Mouse (Mus musculus) urinary bladder, postnatal 0 days (tissue): ENCODE results near the gene 1700001C19Rik. TPM values are rescaled to one million over a fixed set of nuclear protein-coding genes. Genes with fewer than 3 reads are reported as not detected.

Source experiments
- polyA plus RNA-seq: library from polyadenylated mRNA; unstranded; fragments of >200 nt; fragmentation: Nextera tagmentation; extraction: Ambion mirVana; gene quantifications from 2 replicates; pipeline ENCODE4 v1.2.1, GENCODE M21; 2015

1700001C19Rik gene
- polyA plus RNA-seq: 0.46 and 0.81 TPM in 2 replicates

DNA sequence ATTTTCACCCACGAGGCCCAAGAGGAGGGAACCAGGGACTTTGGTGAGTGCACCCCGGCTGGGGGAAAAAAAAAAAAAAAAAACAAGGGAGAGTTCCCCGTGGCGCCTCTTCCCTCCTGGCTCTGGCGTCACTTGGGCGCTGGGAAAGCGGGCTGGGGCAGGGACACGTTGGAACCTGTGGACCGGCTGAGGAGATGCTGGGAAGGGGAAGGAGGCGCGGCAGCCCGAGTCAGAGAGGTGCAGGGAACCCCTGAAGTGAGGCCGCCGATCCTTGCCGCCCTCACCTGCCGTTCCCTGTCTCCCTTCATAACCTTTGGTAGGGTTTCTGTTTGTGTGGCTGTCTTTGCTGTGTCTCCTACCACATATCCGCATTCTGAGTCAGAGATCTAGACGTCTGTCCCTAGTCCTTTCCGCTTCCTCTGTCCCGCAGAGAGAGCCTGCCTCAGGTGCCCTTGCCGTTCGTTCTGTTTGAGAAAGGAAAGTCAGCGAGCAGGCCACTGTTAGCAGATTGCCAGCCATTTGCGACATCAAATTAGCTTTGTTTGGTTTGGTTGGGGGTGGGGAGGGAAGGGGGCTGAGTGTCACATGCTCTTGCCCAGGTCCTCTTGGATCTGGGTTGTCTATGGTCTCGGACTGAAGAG lies at the start of gene 1700001C19Rik:
TSS of gene 1700001C19Rik (minus strand) at position 470 of the 641 bp plus-strand sequence.

DNA sequence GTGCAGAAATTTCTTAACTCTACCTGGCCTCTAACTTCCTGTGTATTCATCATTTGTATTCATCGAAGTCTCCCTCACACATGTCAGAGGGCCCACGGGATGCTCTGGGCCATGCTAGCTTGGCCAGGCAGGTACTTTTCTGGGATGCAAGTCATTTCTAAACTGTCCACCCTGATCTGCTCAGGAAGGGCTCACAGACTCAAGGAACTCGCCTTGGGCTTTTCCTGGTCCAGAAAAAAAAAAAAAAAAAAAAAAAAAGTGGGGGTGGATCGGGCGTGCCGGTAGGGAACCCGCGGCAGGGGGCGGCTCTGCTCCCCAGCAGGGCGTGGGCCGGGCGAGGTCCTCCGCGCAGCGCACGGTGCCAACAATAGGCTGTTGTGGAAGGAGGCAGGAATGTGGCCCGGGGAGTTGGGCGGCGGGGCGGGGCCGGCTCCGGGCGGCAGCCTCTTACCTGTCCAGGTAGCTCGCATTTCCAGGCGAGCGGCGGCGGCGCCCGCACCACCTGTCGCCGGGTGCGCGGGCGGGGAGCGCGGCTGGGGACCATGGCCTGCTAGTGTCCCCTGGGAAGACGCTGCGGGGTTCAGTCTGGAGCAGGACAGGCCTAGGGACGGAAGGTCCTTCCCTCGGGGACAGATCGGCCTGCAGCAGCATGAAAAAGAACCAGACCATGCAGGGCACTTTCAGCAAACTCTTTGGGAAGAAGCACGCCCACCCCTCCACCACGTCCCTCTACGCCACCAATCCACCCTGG lies 845 bp downstream of the 1700001C19Rik start, which contains the start of gene AI661453:
TSS of gene AI661453 (plus strand) at position 460 of the 751 bp plus-strand sequence.

GRCm38 (mm10) chr17:47400451-47400850 lies 36.7 kb downstream of the 1700001C19Rik start, which contains the start of gene Guca1a:
Gene Guca1a (minus strand): TSS chr17:47400584.

DNA sequence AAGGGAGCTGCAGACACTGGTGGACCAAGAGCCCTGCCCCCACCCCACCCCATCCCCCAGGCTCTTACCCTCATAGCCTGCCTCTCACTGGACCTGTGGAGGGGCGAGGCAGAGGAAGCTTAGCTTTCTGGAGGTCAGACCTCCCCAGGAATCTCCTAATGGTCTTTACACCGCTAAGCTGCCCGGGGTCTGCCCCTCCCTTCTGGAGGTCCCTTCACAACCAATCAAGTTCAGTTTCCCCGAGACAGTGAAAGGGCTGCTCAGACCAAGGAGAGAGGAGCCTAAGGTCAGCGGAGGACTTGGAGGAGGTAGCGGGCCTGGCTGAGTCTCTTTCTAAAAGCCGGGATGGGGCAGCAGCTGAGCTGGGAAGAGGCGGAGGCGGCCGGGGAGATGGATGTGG lies 52.0 kb downstream of the 1700001C19Rik start, which contains the start of gene Guca1b:
TSS of gene Guca1b (plus strand) at position 249 of the 400 bp plus-strand sequence.

DNA sequence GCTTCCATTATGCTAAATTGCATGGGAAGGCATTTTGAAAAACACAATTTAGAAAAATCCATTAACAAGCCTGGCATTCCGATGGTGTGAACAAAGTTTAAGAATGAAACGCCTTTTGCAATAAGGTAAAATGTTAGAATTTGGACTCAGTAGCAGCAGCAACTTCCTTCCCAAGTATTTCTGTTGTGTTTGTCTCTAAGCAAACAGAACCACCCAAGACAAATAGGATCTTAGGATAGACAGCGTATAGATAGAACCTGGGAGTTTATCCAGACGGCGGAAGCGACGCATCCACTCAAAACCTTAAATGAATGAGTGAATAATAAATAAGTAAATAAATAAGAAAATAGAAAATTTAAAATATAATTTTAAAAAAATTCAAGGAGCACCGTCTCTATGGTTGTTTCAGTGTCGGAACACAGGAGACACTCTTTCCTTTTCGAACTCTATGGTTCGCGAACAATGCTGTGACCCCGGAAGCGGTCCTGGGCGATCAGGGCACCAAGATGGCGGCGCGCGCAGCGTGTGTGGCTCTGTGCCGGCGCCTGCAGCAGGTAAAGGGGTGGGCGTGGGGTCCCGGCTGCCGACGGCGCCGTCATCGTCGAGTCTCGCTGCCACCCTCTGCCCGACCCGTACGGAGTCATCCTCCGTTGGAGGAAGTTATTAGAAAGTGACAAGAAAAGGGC lies 68.6 kb downstream of the 1700001C19Rik start, which contains the start of gene Mrps10:
TSS of gene Mrps10 (plus strand) at position 487 of the 686 bp plus-strand sequence.

Other genes with a start within 250 kb of the 1700001C19Rik start
- 65.7 and 65.8 TPM in 2 replicates for gene Mrps10, start 68.5 kb downstream of the 1700001C19Rik start, polyA plus RNA-seq
- gene Guca1b, start 52.0 kb downstream of the 1700001C19Rik start, polyA plus RNA-seq: 0.42 and 0.52 TPM in 2 replicates
- 10.1 and 11.0 TPM in 2 replicates for gene Guca1a, start 36.8 kb downstream of the 1700001C19Rik start, polyA plus RNA-seq
- gene AI661453, start 761 bp downstream of the 1700001C19Rik start, polyA plus RNA-seq: 3.3 and 3.7 TPM in 2 replicates
- gene Taf8, start 64.9 kb upstream of the 1700001C19Rik start, polyA plus RNA-seq: 11.9 and 12.2 TPM in 2 replicates
- gene Ccnd3, start 67.7 kb upstream of the 1700001C19Rik start, polyA plus RNA-seq: 185 and 201 TPM in 2 replicates
- 17.2 and 18.2 TPM in 2 replicates for gene Bysl, start 174.1 kb upstream of the 1700001C19Rik start, polyA plus RNA-seq
- 24.0 and 24.3 TPM in 2 replicates for gene Med20, start 174.2 kb upstream of the 1700001C19Rik start, polyA plus RNA-seq
- 1.4 and 2.1 TPM in 2 replicates for gene Gm20517, start 174.2 kb upstream of the 1700001C19Rik start, polyA plus RNA-seq
- 2.1 and 2.2 TPM in 2 replicates for gene Usp49, start 193.3 kb upstream of the 1700001C19Rik start, polyA plus RNA-seq